Mouse (Mus musculus): ENCODE data around the gene Mllt10. TPM values are rescaled to one million over a fixed set of nuclear protein-coding genes. Genes with fewer than 3 reads are reported as not detected.
A peak's percentile ranks its signal among the peaks of the same experiment; 100 is the strongest.

Mllt10 gene
- polyA plus RNA-seq, 1 experiment from 2014 or later, result 36.4 TPM

- peak; percentile 78; the same call in 1 of the 2 replicates for ATAC-seq (replicated peaks; ENCODE audit: insufficient number of reproducible peaks, low FRiP score, low TSS enrichment)
- Histone ChIP-seq H3K9me3 (replicated peaks; ENCODE audit: control insufficient read depth, low read length) (no peaks in the 10 kb centered on the region), H3K27ac (ENCODE audit: low read depth, low read length) (peak overlapping the region; percentile 100), H3K4me1 (ENCODE audit: control insufficient read depth, insufficient read depth, low read length) (peaks cover 10% of the 10 kb centered on the region), H3K9ac (ENCODE audit: low read depth, low read length) (peak overlapping the region; percentile 100), H3K27me3 (ENCODE audit: control insufficient read depth, insufficient read depth, low read length) (no peaks in the 10 kb centered on the region), H3K4me2 (peak overlapping the region; percentile 95), H3K36me3 (ENCODE audit: control insufficient read depth, insufficient read depth, low read length) (no peaks in the 10 kb centered on the region), H3K4me3 (ENCODE audit: low read depth, low read length) (peak overlapping the region; percentile 92)
- under 1% methylated on average over 70 of the region's 70 CpGs for WGBS (ENCODE audit: insufficient replicate concordance)
Observed at GRCm38 (mm10) chr2:18047646-18048452, 7.2 kb upstream of the Mllt10 start.

GRCm38 (mm10) chr2:18048453-18049075, 6.5 kb upstream of the Mllt10 start, which contains the start of gene Skida1:
Skida1 (minus strand) TSS chr2:18049051.
- ATAC-seq (replicated peaks; ENCODE audit: insufficient number of reproducible peaks, low FRiP score, low TSS enrichment), result no peak
- Histone ChIP-seq H3K4me1 (ENCODE audit: control insufficient read depth, insufficient read depth, low read length) (peaks cover 6% of the 10 kb centered on the region), H3K4me2 (peak within 1 kb of the TSS; percentile 95), H3K27ac (ENCODE audit: low read depth, low read length) (peak within 1 kb of the TSS; percentile 100), H3K4me3 (ENCODE audit: low read depth, low read length) (peak within 1 kb of the TSS; percentile 92), H3K36me3 (ENCODE audit: control insufficient read depth, insufficient read depth, low read length) (no peaks in the 10 kb centered on the region), H3K27me3 (ENCODE audit: control insufficient read depth, insufficient read depth, low read length) (no peaks in the 10 kb centered on the region), H3K9ac (ENCODE audit: low read depth, low read length) (peak within 1 kb of the TSS; percentile 100), H3K9me3 (replicated peaks; ENCODE audit: control insufficient read depth, low read length) (no peaks in the 10 kb centered on the region)
- under 1% methylated on average over 17 of the region's 17 CpGs for WGBS (ENCODE audit: insufficient replicate concordance)

- peaks cover 10% of the 10 kb centered on the region for H3K4me1 ChIP-seq (ENCODE audit: control insufficient read depth, insufficient read depth, low read length)
- H3K27me3 ChIP-seq (ENCODE audit: control insufficient read depth, insufficient read depth, low read length), result no peaks in the 10 kb centered on the region
- H3K4me2 ChIP-seq, result peak overlapping the region; percentile 95
- peak overlapping the region; percentile 100 for H3K27ac ChIP-seq (ENCODE audit: low read depth, low read length)
- no peak for ATAC-seq (replicated peaks; ENCODE audit: insufficient number of reproducible peaks, low FRiP score, low TSS enrichment)
- no peaks in the 10 kb centered on the region for H3K9me3 ChIP-seq (replicated peaks; ENCODE audit: control insufficient read depth, low read length)
- peak overlapping the region; percentile 71 for H3K9ac ChIP-seq (ENCODE audit: low read depth, low read length)
- H3K36me3 ChIP-seq (ENCODE audit: control insufficient read depth, insufficient read depth, low read length), result no peaks in the 10 kb centered on the region
- WGBS (ENCODE audit: insufficient replicate concordance), result 4% methylated on average over 11 of the region's 11 CpGs
- H3K4me3 ChIP-seq (ENCODE audit: low read depth, low read length), result peak overlapping the region; percentile 92
Observed at GRCm38 (mm10) chr2:18049279-18049821, 5.7 kb upstream of the Mllt10 start.

- WGBS (ENCODE audit: insufficient replicate concordance), result 8% methylated on average over 2 of the region's 2 CpGs
- ATAC-seq (replicated peaks; ENCODE audit: insufficient number of reproducible peaks, low FRiP score, low TSS enrichment), result no peak
- peak overlapping the region; percentile 77 for H3K9ac ChIP-seq (ENCODE audit: low read depth, low read length)
Observed at GRCm38 (mm10) chr2:18050018-18050417, 5.0 kb upstream of the Mllt10 start.

GRCm38 (mm10) chr2:18050541-18050985, 4.5 kb upstream of the Mllt10 start:
- H3K9me3 ChIP-seq (replicated peaks; ENCODE audit: control insufficient read depth, low read length), result no peaks in the 10 kb centered on the region
- H3K4me1 ChIP-seq (ENCODE audit: control insufficient read depth, insufficient read depth, low read length), result peaks cover 10% of the 10 kb centered on the region
- WGBS (ENCODE audit: insufficient replicate concordance), result 10% methylated on average over 10 of the region's 10 CpGs
- peak overlapping the region; percentile 35 for H3K4me3 ChIP-seq (ENCODE audit: low read depth, low read length)
- H3K36me3 ChIP-seq (ENCODE audit: control insufficient read depth, insufficient read depth, low read length), result no peaks in the 10 kb centered on the region
- ATAC-seq (replicated peaks; ENCODE audit: insufficient number of reproducible peaks, low FRiP score, low TSS enrichment), result no peak
- H3K9ac ChIP-seq (ENCODE audit: low read depth, low read length), result peak overlapping the region; percentile 77
- H3K27me3 ChIP-seq (ENCODE audit: control insufficient read depth, insufficient read depth, low read length), result no peaks in the 10 kb centered on the region
- peak overlapping the region; percentile 95 for H3K4me2 ChIP-seq
- H3K27ac ChIP-seq (ENCODE audit: low read depth, low read length), result peak overlapping the region; percentile 100

More at GRCm38 (mm10) chr2:18050018-18050417, 5.0 kb upstream of the Mllt10 start:
- Histone ChIP-seq H3K9me3 (replicated peaks; ENCODE audit: control insufficient read depth, low read length) (no peaks in the 10 kb centered on the region), H3K27ac (ENCODE audit: low read depth, low read length) (peak overlapping the region; percentile 100), H3K4me2 (peak overlapping the region; percentile 95), H3K4me1 (ENCODE audit: control insufficient read depth, insufficient read depth, low read length) (peaks cover 10% of the 10 kb centered on the region), H3K4me3 (ENCODE audit: low read depth, low read length) (peak overlapping the region; percentile 35), H3K27me3 (ENCODE audit: control insufficient read depth, insufficient read depth, low read length) (no peaks in the 10 kb centered on the region), H3K36me3 (ENCODE audit: control insufficient read depth, insufficient read depth, low read length) (no peaks in the 10 kb centered on the region)

GRCm38 (mm10) chr2:18051026-18051830, 3.8 kb upstream of the Mllt10 start:
- Histone ChIP-seq H3K4me1 (ENCODE audit: control insufficient read depth, insufficient read depth, low read length) (peaks cover 10% of the 10 kb centered on the region), H3K4me2 (peak overlapping the region; percentile 95), H3K9ac (ENCODE audit: low read depth, low read length) (peak overlapping the region; percentile 77), H3K27ac (ENCODE audit: low read depth, low read length) (peak overlapping the region; percentile 100), H3K36me3 (ENCODE audit: control insufficient read depth, insufficient read depth, low read length) (no peaks in the 10 kb centered on the region), H3K27me3 (ENCODE audit: control insufficient read depth, insufficient read depth, low read length) (no peaks in the 10 kb centered on the region), H3K4me3 (ENCODE audit: low read depth, low read length) (peak overlapping the region; percentile 35), H3K9me3 (replicated peaks; ENCODE audit: control insufficient read depth, low read length) (no peaks in the 10 kb centered on the region)
- WGBS (ENCODE audit: insufficient replicate concordance), result 28% methylated on average over 11 of the region's 11 CpGs
- ATAC-seq (replicated peaks; ENCODE audit: insufficient number of reproducible peaks, low FRiP score, low TSS enrichment), result no peak

- peak overlapping the region; percentile 95 for H3K4me2 ChIP-seq
Observed at GRCm38 (mm10) chr2:18051831-18052170, 3.2 kb upstream of the Mllt10 start.

GRCm38 (mm10) chr2:18052581-18052980, 2.5 kb upstream of the Mllt10 start:
- no peak overlapping the region for H3K4me2 ChIP-seq
- no peaks in the 10 kb centered on the region for H3K9me3 ChIP-seq (replicated peaks; ENCODE audit: control insufficient read depth, low read length)
- H3K27ac ChIP-seq (ENCODE audit: low read depth, low read length), result no peak overlapping the region
- no peaks in the 10 kb centered on the region for H3K36me3 ChIP-seq (ENCODE audit: control insufficient read depth, insufficient read depth, low read length)
- peaks cover 10% of the 10 kb centered on the region for H3K4me1 ChIP-seq (ENCODE audit: control insufficient read depth, insufficient read depth, low read length)
- H3K4me3 ChIP-seq (ENCODE audit: low read depth, low read length), result no peak overlapping the region
- no peak for ATAC-seq (replicated peaks; ENCODE audit: insufficient number of reproducible peaks, low FRiP score, low TSS enrichment)
- no peaks in the 10 kb centered on the region for H3K27me3 ChIP-seq (ENCODE audit: control insufficient read depth, insufficient read depth, low read length)
- H3K9ac ChIP-seq (ENCODE audit: low read depth, low read length), result no peak overlapping the region
- WGBS (ENCODE audit: insufficient replicate concordance), result 67% methylated on average over 3 of the region's 3 CpGs

More at GRCm38 (mm10) chr2:18051831-18052170, 3.2 kb upstream of the Mllt10 start:
- Histone ChIP-seq H3K36me3 (ENCODE audit: control insufficient read depth, insufficient read depth, low read length) (no peaks in the 10 kb centered on the region), H3K9me3 (replicated peaks; ENCODE audit: control insufficient read depth, low read length) (no peaks in the 10 kb centered on the region), H3K27ac (ENCODE audit: low read depth, low read length) (no peak overlapping the region), H3K9ac (ENCODE audit: low read depth, low read length) (peak overlapping the region; percentile 58; the same call in 1 of the 2 replicates), H3K4me3 (ENCODE audit: low read depth, low read length) (no peak overlapping the region), H3K27me3 (ENCODE audit: control insufficient read depth, insufficient read depth, low read length) (no peaks in the 10 kb centered on the region), H3K4me1 (ENCODE audit: control insufficient read depth, insufficient read depth, low read length) (peaks cover 10% of the 10 kb centered on the region)
- ATAC-seq (replicated peaks; ENCODE audit: insufficient number of reproducible peaks, low FRiP score, low TSS enrichment), result no peak
- 62% methylated on average over 3 of the region's 3 CpGs for WGBS (ENCODE audit: insufficient replicate concordance)

Data from heart, embryonic 11.5 days (tissue).